Mouse (Mus musculus) erythroblast, embryonic 14.5 days (primary cell): ENCODE data around the gene Rnls. TPM values are rescaled to one million over a fixed set of nuclear protein-coding genes. Genes with fewer than 3 reads are reported as not detected.

Experiments used
- H3K27me3 ChIP-seq: 2 replicates; pipeline ENCODE4 v1.6.1; 2012; ENCODE audit warnings: inconsistent platforms; ENCODE audit not compliant: control insufficient read depth
- H3K36me3 ChIP-seq: 2 replicates; pipeline ENCODE4 v1.6.1; 2012; ENCODE audit warnings: mild to moderate bottlenecking, inconsistent platforms; ENCODE audit not compliant: control insufficient read depth
- H3K4me1 ChIP-seq: 2 replicates; pipeline ENCODE4 v1.6.1; 2012; ENCODE audit warnings: inconsistent platforms; ENCODE audit not compliant: control insufficient read depth
- H3K4me3 ChIP-seq: replicated peaks from 2 replicates; pipeline ENCODE3; 2012; ENCODE audit warnings: moderate library complexity, mild to moderate bottlenecking, inconsistent platforms
- H3K9me3 ChIP-seq: 2 replicates; pipeline ENCODE4 v1.6.1; 2012; ENCODE audit warnings: low read length, inconsistent platforms, mixed read lengths; ENCODE audit not compliant: control insufficient read depth
- GATA1 ChIP-seq: IDR thresholded peaks from 2 replicates; pipeline ENCODE4 v1.6.1; 2012; ENCODE audit warnings: low read length, inconsistent platforms, mixed read lengths
- TAL1 ChIP-seq: IDR thresholded peaks from 3 replicates; pipeline ENCODE4 v1.6.1; 2012; ENCODE audit warnings: low read length, inconsistent platforms, mixed read lengths
- polyA plus RNA-seq: library from polyadenylated mRNA; stranded (reverse); fragments of >175 nt; gene quantifications from 2 replicates; pipeline ENCODE4 v1.2.3, GENCODE M21; 2012

The Rnls gene
- polyA plus RNA-seq, 1 experiment: 0.03 TPM

DNA sequence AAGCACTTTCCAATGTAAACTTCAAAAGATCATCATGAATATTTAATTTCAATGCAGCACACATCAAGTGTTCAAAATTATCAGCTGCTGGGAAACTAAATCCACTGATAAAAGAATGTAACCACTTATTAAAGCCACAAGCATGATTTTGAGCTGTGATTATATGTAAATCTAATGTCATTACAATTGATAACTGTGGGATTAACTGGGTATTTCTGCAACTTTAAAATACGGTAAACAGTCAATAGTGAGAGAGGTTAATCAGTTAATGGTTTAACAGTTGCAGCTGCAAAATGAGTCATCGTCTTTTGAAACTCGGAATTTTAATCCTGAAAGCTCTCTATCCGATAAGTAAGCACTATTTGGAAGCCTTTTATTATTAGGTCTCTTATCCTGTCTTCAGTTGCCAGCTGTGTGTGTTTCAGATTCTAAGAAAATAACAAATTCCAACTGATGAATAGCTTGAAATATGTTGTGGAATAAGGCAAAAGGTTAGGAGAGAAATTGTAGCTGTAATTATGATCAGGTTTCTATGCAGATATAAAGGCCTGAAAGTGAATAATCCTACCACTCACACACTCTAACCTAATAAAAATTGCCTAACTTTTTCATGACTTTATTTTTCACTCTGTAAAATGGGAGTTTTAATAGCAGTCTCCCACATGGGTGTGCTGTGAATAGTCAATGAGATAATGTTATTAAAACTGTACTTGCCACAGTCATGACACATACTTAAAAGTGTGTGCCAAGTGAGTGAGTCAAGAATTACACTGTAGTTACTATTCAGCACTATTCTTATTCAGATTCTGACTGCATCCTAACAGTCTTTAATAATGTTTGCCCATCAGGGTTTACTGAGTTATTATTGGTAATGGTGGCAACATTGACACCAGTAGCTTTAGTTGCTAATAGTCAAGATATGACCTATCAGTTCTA lies 65.1 kb downstream of the Rnls start:
- no peaks in the 10 kb centered on the region for H3K27me3 ChIP-seq
- H3K4me1 ChIP-seq: no peaks in the 10 kb centered on the region
- H3K4me3 ChIP-seq: no peak overlapping the region
- no peak for TF ChIP-seq GATA1
- TF ChIP-seq TAL1: no peak
- H3K36me3 ChIP-seq: no peaks in the 10 kb centered on the region
- H3K9me3 ChIP-seq: no peaks in the 10 kb centered on the region

DNA sequence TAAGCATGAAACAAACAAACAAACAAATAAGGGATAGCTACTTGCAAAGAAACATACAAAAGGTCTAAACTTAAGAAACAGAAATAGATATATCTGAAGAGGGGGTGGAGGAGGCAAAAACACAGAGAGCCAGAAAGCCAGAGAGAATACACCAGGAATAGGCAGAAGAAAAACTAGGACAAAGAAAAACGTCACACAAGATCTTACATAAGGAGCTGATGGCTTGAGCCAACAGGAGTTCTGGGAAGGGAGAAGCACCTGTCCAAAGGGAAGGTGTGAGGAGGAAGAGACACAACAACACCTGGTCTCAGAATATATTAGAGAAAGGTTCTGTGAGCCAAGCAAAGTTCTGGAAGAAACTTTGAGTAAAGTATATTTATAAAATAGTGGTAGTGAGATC lies 73.3 kb downstream of the Rnls start:
- no peaks in the 10 kb centered on the region for H3K4me1 ChIP-seq
- TF ChIP-seq TAL1 (no peak), GATA1 (no peak)
- no peak overlapping the region for H3K4me3 ChIP-seq
- H3K36me3 ChIP-seq: no peaks in the 10 kb centered on the region
- no peaks in the 10 kb centered on the region for H3K27me3 ChIP-seq
- no peaks in the 10 kb centered on the region for H3K9me3 ChIP-seq

DNA sequence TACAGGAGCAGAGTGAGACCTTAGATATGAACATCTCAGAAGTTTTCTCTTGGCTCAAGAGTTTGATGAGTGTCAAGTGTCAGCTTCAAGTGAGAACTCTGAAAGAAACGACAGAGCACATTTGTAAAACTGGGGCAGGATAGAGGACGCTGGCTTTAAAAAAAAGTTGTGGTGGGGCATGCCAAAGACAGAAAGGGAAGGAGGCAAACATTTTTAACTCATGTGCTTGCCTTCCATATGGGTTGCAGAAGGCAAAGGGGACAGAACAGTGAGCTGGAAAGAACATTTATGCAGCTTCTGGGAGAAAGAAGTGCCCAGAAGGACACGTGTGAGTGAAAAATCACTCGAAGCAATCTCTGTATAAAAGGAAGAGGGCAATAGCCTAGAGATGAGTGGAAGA lies 75.0 kb downstream of the Rnls start:
- TF ChIP-seq GATA1: no peak
- TF ChIP-seq TAL1: no peak

DNA sequence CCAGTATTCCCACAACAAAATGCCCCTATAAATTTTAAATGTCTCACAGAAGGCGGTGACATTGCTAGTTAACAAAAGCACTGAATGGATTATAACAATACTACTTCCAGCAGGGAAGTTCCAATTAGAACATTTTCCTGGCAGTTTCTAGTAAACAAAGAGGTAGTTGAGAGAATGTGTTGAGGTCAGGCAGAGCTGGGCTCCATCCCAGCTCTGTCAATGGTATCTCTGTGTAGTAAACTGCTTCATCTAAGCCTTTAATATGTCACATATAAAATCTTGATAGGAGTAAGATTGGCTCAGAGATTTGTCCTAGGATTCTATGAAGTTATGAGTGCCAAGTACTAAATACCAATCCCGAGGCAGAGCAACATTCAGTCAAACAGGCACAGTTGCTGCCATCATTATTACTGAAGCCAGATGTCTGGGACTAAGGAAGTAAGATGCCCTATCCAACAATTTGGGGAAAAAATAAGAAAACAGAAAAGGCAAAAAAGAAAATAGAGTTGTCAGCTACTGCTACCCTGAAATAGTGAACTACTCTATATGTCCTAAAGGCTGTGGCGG lies 92.3 kb downstream of the Rnls start:
- TF ChIP-seq GATA1: no peak
- no peak for TF ChIP-seq TAL1
- Histone ChIP-seq H3K36me3 (no peaks in the 10 kb centered on the region), H3K9me3 (no peaks in the 10 kb centered on the region), H3K4me3 (no peak overlapping the region), H3K4me1 (no peaks in the 10 kb centered on the region), H3K27me3 (no peaks in the 10 kb centered on the region)

More for the DNA sequence above, 75.0 kb downstream of the Rnls start:
- Histone ChIP-seq H3K27me3 (no peaks in the 10 kb centered on the region), H3K4me1 (no peaks in the 10 kb centered on the region), H3K4me3 (no peak overlapping the region), H3K36me3 (no peaks in the 10 kb centered on the region), H3K9me3 (no peaks in the 10 kb centered on the region)

DNA sequence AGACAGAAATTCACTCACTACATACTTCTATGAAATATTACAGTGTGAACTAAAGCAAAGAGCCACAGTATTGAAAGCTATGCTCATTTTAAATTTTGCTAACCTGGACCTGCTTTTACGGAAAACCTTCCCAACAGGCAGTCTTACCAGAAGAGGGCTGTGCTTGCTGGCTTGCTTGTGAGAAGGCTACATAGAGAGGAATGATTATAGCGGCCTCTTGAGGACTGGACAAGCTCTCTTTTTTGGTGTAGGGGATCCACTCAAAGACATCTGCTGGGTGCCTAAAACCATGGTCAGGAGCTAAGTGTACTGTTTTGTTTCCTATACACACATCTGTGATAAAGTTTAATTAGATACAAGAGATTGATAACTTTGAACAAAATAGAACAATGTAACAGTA lies 95.8 kb downstream of the Rnls start:
- Histone ChIP-seq H3K4me3 (no peak overlapping the region), H3K4me1 (no peaks in the 10 kb centered on the region), H3K36me3 (no peaks in the 10 kb centered on the region), H3K9me3 (no peaks in the 10 kb centered on the region), H3K27me3 (no peaks in the 10 kb centered on the region)
- no peak for TF ChIP-seq TAL1
- TF ChIP-seq GATA1: no peak

DNA sequence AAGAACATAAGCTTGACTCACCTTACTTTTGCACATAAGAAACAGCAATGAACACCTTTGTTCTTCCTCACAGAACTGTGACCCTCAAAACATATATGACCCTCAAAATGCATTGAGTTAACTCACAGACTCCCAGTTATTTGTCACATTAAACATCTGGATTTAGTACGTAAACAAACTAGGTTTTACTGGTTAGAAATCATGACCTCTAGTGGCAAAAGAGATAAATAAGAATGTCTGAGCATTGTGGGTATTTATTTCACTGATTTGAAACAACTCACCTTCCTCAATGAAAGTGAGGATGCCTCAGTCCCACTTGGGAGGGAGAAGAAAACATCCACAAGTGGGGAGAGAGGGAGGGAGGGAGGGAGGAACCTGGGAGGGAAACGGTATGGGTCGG lies 109.1 kb downstream of the Rnls start:
- Histone ChIP-seq H3K9me3 (no peaks in the 10 kb centered on the region), H3K36me3 (no peaks in the 10 kb centered on the region), H3K4me3 (no peak overlapping the region), H3K27me3 (no peaks in the 10 kb centered on the region), H3K4me1 (no peaks in the 10 kb centered on the region)
- TF ChIP-seq GATA1: no peak
- TF ChIP-seq TAL1: no peak

DNA sequence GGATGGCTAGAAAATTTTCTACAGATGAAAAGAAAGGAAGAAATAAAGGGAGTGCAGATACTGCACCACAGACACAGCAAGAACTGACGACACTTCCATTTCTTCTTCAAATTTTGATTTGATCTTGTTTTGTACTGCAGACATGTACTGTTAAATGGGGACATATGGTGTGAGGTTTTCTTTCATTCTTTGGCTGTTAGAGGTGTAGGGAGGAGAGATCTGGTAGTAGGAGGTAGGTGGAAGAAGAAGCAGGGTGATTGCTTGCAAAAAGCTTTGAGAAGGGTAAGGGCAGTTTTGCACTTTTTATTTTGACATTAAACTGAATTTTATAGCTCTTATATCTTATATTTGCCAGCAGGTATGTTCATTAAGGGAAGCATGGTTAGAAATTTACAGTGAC lies 115.7 kb downstream of the Rnls start:
- no peak for TF ChIP-seq GATA1
- no peak for TF ChIP-seq TAL1
- H3K36me3 ChIP-seq: no peaks in the 10 kb centered on the region
- H3K4me3 ChIP-seq: no peak overlapping the region
- no peaks in the 10 kb centered on the region for H3K27me3 ChIP-seq
- no peaks in the 10 kb centered on the region for H3K9me3 ChIP-seq
- H3K4me1 ChIP-seq: no peaks in the 10 kb centered on the region

DNA sequence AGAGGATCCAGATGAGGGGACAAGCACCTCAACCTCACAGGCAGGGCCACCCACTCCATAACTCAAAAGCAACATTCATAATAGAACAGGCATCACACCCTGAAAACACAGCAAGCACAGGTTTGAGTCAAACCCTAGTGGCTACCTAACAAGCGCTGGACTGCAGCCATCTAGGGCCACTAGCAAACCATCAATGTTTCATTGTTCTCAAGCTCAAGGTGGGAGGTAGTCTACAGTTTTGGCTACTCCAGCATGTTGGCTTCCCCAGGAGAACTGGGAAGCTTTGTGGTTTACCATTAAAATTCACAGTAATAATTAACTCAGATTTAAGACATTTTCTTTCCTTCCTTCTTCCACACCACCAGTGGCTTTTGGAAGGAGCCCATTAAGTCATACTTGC lies 118.4 kb downstream of the Rnls start:
- H3K4me3 ChIP-seq: no peak overlapping the region
- TF ChIP-seq TAL1 (no peak), GATA1 (no peak)
- no peaks in the 10 kb centered on the region for H3K36me3 ChIP-seq
- H3K9me3 ChIP-seq: no peaks in the 10 kb centered on the region
- H3K27me3 ChIP-seq: no peaks in the 10 kb centered on the region
- H3K4me1 ChIP-seq: no peaks in the 10 kb centered on the region

DNA sequence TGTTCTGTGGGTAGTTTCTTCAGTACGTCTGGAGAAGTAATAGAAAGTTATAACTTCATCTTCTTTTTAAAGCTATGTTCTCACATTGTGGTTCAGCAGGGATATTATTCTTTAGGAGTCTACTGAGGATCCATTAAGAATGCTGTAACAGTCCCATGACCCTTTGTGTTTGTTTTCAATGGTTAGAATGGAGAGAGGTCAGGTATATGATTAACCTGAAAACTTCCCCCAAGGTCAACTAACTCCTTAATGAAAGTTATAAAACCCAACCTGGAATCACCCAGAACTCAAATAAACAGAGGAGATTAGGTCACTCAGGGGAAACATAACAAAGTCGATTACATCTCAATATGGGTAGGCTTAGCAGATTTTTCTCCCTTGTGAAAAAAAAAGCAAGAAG lies 120.5 kb downstream of the Rnls start:
- Histone ChIP-seq H3K36me3 (no peaks in the 10 kb centered on the region), H3K9me3 (no peaks in the 10 kb centered on the region), H3K27me3 (no peaks in the 10 kb centered on the region), H3K4me3 (no peak overlapping the region), H3K4me1 (no peaks in the 10 kb centered on the region)
- TF ChIP-seq GATA1 (no peak), TAL1 (no peak)

DNA sequence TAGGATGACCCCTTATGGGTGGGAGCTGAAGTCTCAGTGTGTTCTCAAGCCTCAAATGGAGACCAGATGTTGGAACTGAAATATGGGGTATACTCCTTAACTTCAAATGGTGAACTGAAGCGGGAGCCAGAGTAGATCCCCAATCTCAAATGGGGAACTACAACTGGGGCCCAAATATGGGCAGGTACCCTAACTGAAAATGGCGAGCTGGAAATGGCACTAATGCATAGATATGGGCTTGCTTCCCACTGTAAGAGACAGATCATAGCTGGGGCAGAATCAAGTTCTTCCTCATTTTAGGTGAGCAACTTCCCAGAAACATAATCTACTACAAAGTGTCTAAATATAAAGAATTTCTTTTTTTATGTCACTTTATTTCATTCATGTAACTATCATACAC lies 121.9 kb downstream of the Rnls start:
- no peaks in the 10 kb centered on the region for H3K9me3 ChIP-seq

More for the DNA sequence above, 121.9 kb downstream of the Rnls start:
- no peaks in the 10 kb centered on the region for H3K4me1 ChIP-seq
- no peaks in the 10 kb centered on the region for H3K36me3 ChIP-seq
- TF ChIP-seq TAL1 (no peak), GATA1 (no peak)
- H3K4me3 ChIP-seq: no peak overlapping the region
- H3K27me3 ChIP-seq: no peaks in the 10 kb centered on the region
